Mouse (Mus musculus) ES-E14 (cell line): Measurements from ENCODE around the gene Mpg.
A peak's percentile ranks its signal among the peaks of the same experiment; 100 is the strongest.

Source experiments
- CHD2 ChIP-seq: IDR thresholded peaks from 2 replicates; pipeline ENCODE4 v1.6.1; 2014; ENCODE audit warnings: mild to moderate bottlenecking, low read depth, low read length, inconsistent platforms
- MAFK ChIP-seq: IDR thresholded peaks from 2 replicates; pipeline ENCODE4 v1.6.1; 2014; ENCODE audit warnings: mild to moderate bottlenecking, low read depth, low read length, inconsistent platforms; ENCODE audit not compliant: insufficient read depth
- ZNF384 ChIP-seq: IDR thresholded peaks from 2 replicates; pipeline ENCODE4 v1.6.1; 2012; ENCODE audit warnings: low read depth, low read length, inconsistent platforms

- no peak for TF ChIP-seq MAFK
- peak; percentile 87 for TF ChIP-seq ZNF384
- TF ChIP-seq CHD2, result no peak
Measured at GRCm38 (mm10) chr11:32265117-32265738, 38.9 kb downstream of the Mpg start.
